Mouse (Mus musculus): ENCODE measurements around the gene Rnf169. TPM values are rescaled to one million over a fixed set of nuclear protein-coding genes. Genes with fewer than 3 reads are reported as not detected.

The Rnf169 gene
- total and polyA plus RNA-seq, 3 experiments, result 2.9 to 10.6 (median 9.4) TPM

DNA sequence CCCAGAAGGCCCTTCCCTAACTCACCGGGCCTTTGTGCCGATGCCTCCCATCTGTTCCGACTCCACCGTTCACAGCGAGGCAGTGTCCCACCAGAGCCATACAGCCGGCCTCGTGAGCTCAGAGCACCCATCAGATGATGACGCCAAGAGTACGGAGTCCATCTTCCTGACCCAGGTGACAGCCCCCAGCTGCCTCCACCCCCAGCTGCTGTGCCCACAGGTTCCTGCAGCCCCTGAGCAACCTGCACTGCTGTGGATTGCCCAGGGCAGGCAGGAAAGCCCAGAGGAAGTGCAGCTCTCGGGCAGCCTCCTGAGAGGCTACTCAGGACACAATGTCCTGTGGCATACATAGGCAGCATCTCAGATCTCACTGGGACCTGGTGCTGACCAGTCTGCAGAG is 65.9 kb downstream of the Rnf169 start:
- TF ChIP-seq EP300 (IDR thresholded peaks at IDR 0.05; ENCODE audit: insufficient read depth, low read depth, low read length) (no peak), POLR2A (IDR thresholded peaks at IDR 0.05; ENCODE audit: insufficient read depth, low read depth, low read length) (no peak), CTCF (IDR thresholded peaks at IDR 0.05) (no peak)
- WGBS, result 82% methylated on average over 10 of the region's 10 CpGs
- intact Hi-C loops (cut with DNase I), result no loop called here

DNA sequence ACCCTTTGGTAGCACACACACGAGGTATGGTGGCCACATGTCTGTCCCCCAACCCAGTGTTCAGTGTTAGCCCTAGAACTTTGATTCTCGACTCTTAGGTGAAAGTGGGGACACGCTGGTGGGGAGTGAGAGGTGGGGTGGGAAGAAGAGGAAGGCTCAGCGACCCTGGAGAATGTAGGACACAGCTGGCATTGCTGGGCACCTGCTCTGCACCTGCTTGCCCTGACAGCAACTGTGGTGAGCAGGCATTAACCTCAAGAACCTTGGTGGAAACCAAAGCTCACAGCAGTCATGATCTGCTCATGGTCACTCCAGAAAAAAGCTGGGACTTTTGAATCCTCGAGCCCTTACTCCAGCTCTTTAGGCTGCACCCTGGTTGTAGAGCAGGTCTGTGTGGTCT is 69.2 kb downstream of the Rnf169 start:
- Histone ChIP-seq H3K27ac (no peak overlapping the region), H3K9ac (ENCODE audit: low read depth, low read length) (no peak overlapping the region), H3K4me1 (ENCODE audit: control insufficient read depth, insufficient read depth, low read length) (no peaks in the 10 kb centered on the region), H3K36me3 (ENCODE audit: control insufficient read depth, insufficient read depth, low read length) (no peaks in the 10 kb centered on the region), H3K4me3 (no peak overlapping the region), H3K27me3 (ENCODE audit: control insufficient read depth, insufficient read depth, low read length) (no peaks in the 10 kb centered on the region), H3K79me2 (replicated peaks; ENCODE audit: control insufficient read depth, insufficient read depth, low read length) (no peaks in the 10 kb centered on the region)
- intact Hi-C loops (cut with DNase I), result no loop called here
- TF ChIP-seq CTCF (IDR thresholded peaks at IDR 0.05) (no peak), EP300 (IDR thresholded peaks at IDR 0.05; ENCODE audit: insufficient read depth, low read depth, low read length) (no peak), POLR2A (IDR thresholded peaks at IDR 0.05; ENCODE audit: insufficient read depth, low read depth, low read length) (no peak)
- no peak for DNase-seq
- 71% methylated on average over 5 of the region's 5 CpGs for WGBS

More for the DNA sequence above, 65.9 kb downstream of the Rnf169 start:
- Histone ChIP-seq H3K36me3 (ENCODE audit: control insufficient read depth, insufficient read depth, low read length) (no peaks in the 10 kb centered on the region), H3K4me1 (ENCODE audit: control insufficient read depth, insufficient read depth, low read length) (no peaks in the 10 kb centered on the region; the same call in 1 of the 2 replicates), H3K27me3 (ENCODE audit: control insufficient read depth, insufficient read depth, low read length) (no peaks in the 10 kb centered on the region), H3K79me2 (replicated peaks; ENCODE audit: control insufficient read depth, insufficient read depth, low read length) (no peaks in the 10 kb centered on the region), H3K4me3 (no peak overlapping the region), H3K27ac (no peak overlapping the region), H3K9ac (ENCODE audit: low read depth, low read length) (no peak overlapping the region)
- DNase-seq, result no peak

DNA sequence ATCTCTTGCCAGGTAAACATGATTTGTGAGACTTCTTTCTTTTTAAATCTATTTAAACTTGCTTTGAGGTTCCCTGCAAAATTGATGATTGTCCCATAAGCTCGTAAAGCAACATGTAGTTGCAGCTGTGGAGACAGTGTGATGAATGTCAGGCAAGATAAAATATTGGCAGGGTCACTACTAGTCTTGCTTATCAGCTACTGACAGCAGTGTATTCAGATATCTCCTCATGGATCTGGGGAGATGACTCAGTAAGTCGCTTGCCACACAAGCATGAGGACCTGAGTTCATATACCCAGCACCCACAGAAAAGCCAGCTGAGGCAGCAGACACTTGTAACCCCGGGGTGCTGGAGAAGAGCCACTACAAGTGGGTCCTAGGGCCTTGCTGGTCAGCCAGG is 72.8 kb downstream of the Rnf169 start:
- no peaks in the 10 kb centered on the region for H3K36me3 ChIP-seq (ENCODE audit: control insufficient read depth, insufficient read depth, low read length)
- no peaks in the 10 kb centered on the region for H3K27me3 ChIP-seq (ENCODE audit: control insufficient read depth, insufficient read depth, low read length)
- TF ChIP-seq EP300 (IDR thresholded peaks at IDR 0.05; ENCODE audit: insufficient read depth, low read depth, low read length) (no peak), POLR2A (IDR thresholded peaks at IDR 0.05; ENCODE audit: insufficient read depth, low read depth, low read length) (no peak)
- no peak overlapping the region for H3K27ac ChIP-seq
- no peak overlapping the region for H3K9ac ChIP-seq (ENCODE audit: low read depth, low read length)
- DNase-seq, result no peak
- H3K4me1 ChIP-seq (ENCODE audit: control insufficient read depth, insufficient read depth, low read length), result no peaks in the 10 kb centered on the region; the same call in 1 of the 2 replicates
- WGBS, result 54% methylated on average over 3 of the region's 3 CpGs
- intact Hi-C loops (cut with DNase I), result no loop called here
- H3K4me3 ChIP-seq, result no peak overlapping the region
- H3K79me2 ChIP-seq (replicated peaks; ENCODE audit: control insufficient read depth, insufficient read depth, low read length), result no peaks in the 10 kb centered on the region

DNA sequence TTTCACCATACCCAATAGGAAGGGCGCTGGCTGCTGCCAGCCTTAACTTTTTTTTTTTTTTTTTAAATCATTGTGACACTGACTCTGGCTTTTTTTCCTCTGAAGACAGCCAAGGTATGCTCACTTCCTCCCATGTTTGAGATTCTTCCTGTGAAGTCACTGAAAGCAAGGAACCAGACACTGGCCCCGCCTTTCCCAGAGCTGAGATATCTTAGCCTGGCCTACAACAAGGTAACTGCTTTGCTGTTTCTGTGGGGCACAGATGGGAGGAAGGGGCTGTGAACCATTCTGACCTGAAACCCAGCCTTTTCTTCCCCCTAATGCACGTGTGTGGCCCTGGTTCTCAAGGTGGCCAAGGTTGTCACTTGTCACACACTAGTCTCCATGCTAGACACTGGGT is 73.9 kb downstream of the Rnf169 start:
- Histone ChIP-seq H3K9ac (ENCODE audit: low read depth, low read length) (no peak overlapping the region), H3K4me3 (no peak overlapping the region), H3K27ac (no peak overlapping the region), H3K27me3 (ENCODE audit: control insufficient read depth, insufficient read depth, low read length) (no peaks in the 10 kb centered on the region), H3K79me2 (replicated peaks; ENCODE audit: control insufficient read depth, insufficient read depth, low read length) (no peaks in the 10 kb centered on the region), H3K36me3 (ENCODE audit: control insufficient read depth, insufficient read depth, low read length) (no peaks in the 10 kb centered on the region), H3K4me1 (ENCODE audit: control insufficient read depth, insufficient read depth, low read length) (no peaks in the 10 kb centered on the region; the same call in 1 of the 2 replicates)
- intact Hi-C loops (cut with DNase I), result no loop called here
- TF ChIP-seq POLR2A (IDR thresholded peaks at IDR 0.05; ENCODE audit: insufficient read depth, low read depth, low read length) (no peak), EP300 (IDR thresholded peaks at IDR 0.05; ENCODE audit: insufficient read depth, low read depth, low read length) (no peak), CTCF (IDR thresholded peaks at IDR 0.05) (no peak)
- no peak for DNase-seq
- WGBS, result 83% methylated on average over 3 of the region's 3 CpGs

DNA sequence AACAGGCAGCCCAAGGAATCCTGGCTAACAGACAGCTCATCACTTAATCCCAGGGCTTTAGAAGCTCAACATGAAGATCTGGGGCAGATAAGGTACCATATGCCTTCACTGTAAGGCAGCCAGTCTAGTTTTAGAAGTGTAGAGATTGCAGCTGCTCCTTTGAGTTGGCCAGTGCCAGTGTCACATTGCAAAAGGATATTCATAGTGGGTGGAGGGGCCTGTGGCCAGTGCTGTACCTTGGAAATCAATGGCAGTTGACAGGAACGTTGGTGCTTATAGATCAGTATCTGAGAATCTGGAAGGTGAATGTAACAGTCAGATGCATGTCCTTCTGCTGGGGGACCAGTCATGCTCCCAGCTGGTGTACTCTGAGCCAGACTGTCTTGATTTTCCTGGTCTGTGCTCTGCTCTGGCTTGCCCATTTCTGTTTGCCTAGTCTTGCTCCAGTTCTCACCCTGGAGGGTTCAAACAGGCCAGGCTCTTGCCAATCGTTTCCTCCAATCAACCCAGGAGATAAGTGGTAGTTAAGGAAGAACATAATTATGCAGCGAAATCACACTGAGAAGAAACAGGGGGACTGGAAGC is 75.7 kb downstream of the Rnf169 start:
- no peak for TF ChIP-seq CTCF (IDR thresholded peaks at IDR 0.05)
- TF ChIP-seq EP300 (IDR thresholded peaks at IDR 0.05; ENCODE audit: insufficient read depth, low read depth, low read length), result no peak
- no peak for TF ChIP-seq POLR2A (IDR thresholded peaks at IDR 0.05; ENCODE audit: insufficient read depth, low read depth, low read length)
- intact Hi-C loops (cut with DNase I), result no loop called here
- Histone ChIP-seq H3K27ac (no peak overlapping the region), H3K4me1 (ENCODE audit: control insufficient read depth, insufficient read depth, low read length) (no peaks in the 10 kb centered on the region; the same call in 1 of the 2 replicates), H3K36me3 (ENCODE audit: control insufficient read depth, insufficient read depth, low read length) (no peaks in the 10 kb centered on the region), H3K79me2 (replicated peaks; ENCODE audit: control insufficient read depth, insufficient read depth, low read length) (no peaks in the 10 kb centered on the region), H3K27me3 (ENCODE audit: control insufficient read depth, insufficient read depth, low read length) (no peaks in the 10 kb centered on the region), H3K4me3 (no peak overlapping the region), H3K9ac (ENCODE audit: low read depth, low read length) (no peak overlapping the region)
- 29% methylated on average over 3 of the region's 3 CpGs for WGBS
- DNase-seq, result no peak

DNA sequence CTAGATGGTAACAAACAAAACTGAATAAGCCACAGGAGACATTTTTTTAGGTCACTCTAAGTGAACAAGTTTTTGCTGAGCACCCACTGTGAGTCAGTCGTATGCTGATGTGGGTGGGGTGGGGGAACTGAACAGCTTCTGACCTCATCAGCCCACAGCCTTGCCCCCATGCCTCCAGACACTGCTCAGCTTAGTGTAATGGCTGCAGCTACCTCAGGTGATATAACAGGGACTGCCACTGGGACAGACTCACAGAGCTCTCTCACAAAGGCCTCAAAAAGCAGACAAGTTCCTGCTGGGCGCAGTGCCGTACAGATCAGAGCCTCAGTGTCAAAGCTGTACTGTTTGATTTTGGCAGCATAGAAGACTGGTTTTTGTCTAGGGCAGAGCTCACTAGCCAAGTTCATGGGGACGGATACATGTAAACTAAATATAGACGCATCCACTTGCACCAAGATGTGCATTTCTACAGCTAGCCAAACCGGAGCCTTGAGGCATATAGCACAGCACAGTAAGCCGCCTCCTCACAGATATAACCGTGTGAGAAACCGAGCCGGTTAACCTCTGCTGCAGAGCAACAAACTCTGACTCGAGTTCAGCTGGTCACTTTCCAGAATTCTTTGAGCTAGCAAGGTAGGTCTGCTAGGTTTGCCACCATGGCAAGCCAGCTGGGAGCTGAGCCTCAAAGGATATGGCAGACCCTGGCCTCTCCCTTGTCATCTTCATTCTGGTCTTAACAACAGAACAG is 77.2 kb downstream of the Rnf169 start:
- Histone ChIP-seq H3K27ac (no peak overlapping the region), H3K79me2 (replicated peaks; ENCODE audit: control insufficient read depth, insufficient read depth, low read length) (no peaks in the 10 kb centered on the region), H3K36me3 (ENCODE audit: control insufficient read depth, insufficient read depth, low read length) (no peaks in the 10 kb centered on the region), H3K9ac (ENCODE audit: low read depth, low read length) (no peak overlapping the region), H3K4me3 (no peak overlapping the region), H3K27me3 (ENCODE audit: control insufficient read depth, insufficient read depth, low read length) (no peaks in the 10 kb centered on the region), H3K4me1 (ENCODE audit: control insufficient read depth, insufficient read depth, low read length) (no peaks in the 10 kb centered on the region; the same call in 1 of the 2 replicates)
- TF ChIP-seq POLR2A (IDR thresholded peaks at IDR 0.05; ENCODE audit: insufficient read depth, low read depth, low read length) (no peak), EP300 (IDR thresholded peaks at IDR 0.05; ENCODE audit: insufficient read depth, low read depth, low read length) (no peak), CTCF (IDR thresholded peaks at IDR 0.05) (no peak)
- WGBS, result 50% methylated on average over 11 of the region's 11 CpGs
- intact Hi-C loops (cut with DNase I), result no loop called here
- DNase-seq, result no peak

All from heart, adult 2 months (tissue).